Mouse (Mus musculus) lung, postnatal 0 days (tissue): Measurements from ENCODE around the gene Cox4i1.

Source experiments
- CTCF ChIP-seq: IDR thresholded peaks from 2 replicates; pipeline ENCODE4 v1.5.1; 2016; ENCODE audit warnings: antibody characterized with exemption, mild to moderate bottlenecking
- EP300 ChIP-seq: IDR thresholded peaks from 2 replicates; pipeline ENCODE4 v1.6.1; 2016; ENCODE audit warnings: antibody characterized with exemption, mild to moderate bottlenecking, control low read depth

DNA sequence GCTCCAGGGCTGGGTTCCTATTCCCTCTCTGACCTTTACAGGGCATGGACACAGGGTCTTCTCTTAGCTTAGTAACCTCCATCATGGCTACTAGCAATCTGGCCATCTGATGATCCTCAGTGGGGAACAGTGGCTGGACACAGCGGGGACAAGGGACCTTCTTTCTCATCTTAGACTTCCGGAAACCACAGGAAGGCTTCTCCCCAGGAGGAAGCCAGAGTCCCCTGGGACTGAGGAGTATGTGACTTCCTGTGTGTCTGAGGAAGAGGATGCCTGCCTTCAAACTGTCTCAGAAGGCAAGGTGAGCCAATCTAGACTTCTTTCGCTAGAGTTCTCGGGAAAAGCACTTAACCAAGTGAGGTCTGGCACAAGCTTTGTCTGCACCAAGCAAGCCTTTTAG is 32.0 kb downstream of the Cox4i1 start:
- TF ChIP-seq CTCF (no peak), EP300 (no peak)
